Mouse (Mus musculus) ES-E14 (cell line): ENCODE measurements at regions not wholly inside any gene's neighbourhood (a gene's known extent, or its start where the extent isn't known, plus 50 kb on each side); places are given as distances from the start of the nearest gene placed in this dataset.

ENCODE experiments used
- CHD2 ChIP-seq: IDR thresholded peaks from 2 replicates; pipeline ENCODE4 v1.6.1; 2014; ENCODE audit warnings: mild to moderate bottlenecking, low read depth, low read length, inconsistent platforms
- HCFC1 ChIP-seq: IDR thresholded peaks from 2 replicates; pipeline ENCODE4 v1.6.1; 2012; ENCODE audit warnings: low read length, inconsistent platforms, borderline replicate concordance; ENCODE audit not compliant: insufficient read depth
- MAFK ChIP-seq: IDR thresholded peaks from 2 replicates; pipeline ENCODE4 v1.6.1; 2014; ENCODE audit warnings: mild to moderate bottlenecking, low read depth, low read length, inconsistent platforms; ENCODE audit not compliant: insufficient read depth
- ZNF384 ChIP-seq: IDR thresholded peaks from 2 replicates; pipeline ENCODE4 v1.6.1; 2012; ENCODE audit warnings: low read depth, low read length, inconsistent platforms

DNA sequence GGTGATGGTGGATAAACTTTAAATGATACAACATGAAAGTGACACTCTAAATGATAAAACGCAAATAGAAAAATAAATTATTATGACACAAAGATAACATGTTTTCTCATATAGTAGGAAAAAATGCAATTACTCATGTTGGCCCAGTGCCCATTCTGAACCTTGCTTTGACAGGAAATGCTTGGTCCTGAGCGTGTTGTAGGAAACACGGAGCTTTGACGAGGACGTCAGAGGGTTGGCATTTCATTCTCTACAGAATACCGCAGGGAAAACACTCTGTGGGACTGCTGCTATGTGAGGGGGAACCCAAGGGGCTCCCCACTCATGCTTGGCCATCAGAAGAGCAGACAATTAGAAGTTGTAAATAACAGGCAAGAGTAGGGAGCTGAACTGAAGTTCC lies 150.6 kb downstream of the Moxd1 start:
- TF ChIP-seq HCFC1 (no peak), MAFK (no peak), CHD2 (no peak), ZNF384 (no peak)
